Mouse (Mus musculus): ENCODE results near the gene Foxp1.
A peak's percentile ranks its signal among the peaks of the same experiment; 100 is the strongest.

Foxp1 gene

GRCm38 (mm10) chr6:98947486-98948152 lies 574.9 kb downstream of the Foxp1 start:
- DNase-seq (ENCODE audit: low spot score), result no peak

- DNase-seq (ENCODE audit: low spot score), result no peak
Observed at GRCm38 (mm10) chr6:98946731-98947130, 575.8 kb downstream of the Foxp1 start.

- no peak for DNase-seq (ENCODE audit: low spot score)
Observed at GRCm38 (mm10) chr6:98945496-98946412, 576.8 kb downstream of the Foxp1 start.

GRCm38 (mm10) chr6:98938348-98938747 lies 584.2 kb downstream of the Foxp1 start:
- DNase-seq (ENCODE audit: low spot score), result no peak

GRCm38 (mm10) chr6:98937513-98937912 lies 585.0 kb downstream of the Foxp1 start:
- DNase-seq (ENCODE audit: low spot score), result no peak

- no peak for DNase-seq (ENCODE audit: low spot score)
Observed at GRCm38 (mm10) chr6:98936377-98936776, 586.1 kb downstream of the Foxp1 start.

GRCm38 (mm10) chr6:98935169-98935568 lies 587.4 kb downstream of the Foxp1 start:
- DNase-seq (ENCODE audit: low spot score), result no peak

GRCm38 (mm10) chr6:98934381-98934780 lies 588.1 kb downstream of the Foxp1 start:
- DNase-seq (ENCODE audit: low spot score), result no peak

GRCm38 (mm10) chr6:98933135-98933724 lies 589.3 kb downstream of the Foxp1 start:
- peak; percentile 34 for DNase-seq (ENCODE audit: low spot score)

GRCm38 (mm10) chr6:98931881-98932540 lies 590.5 kb downstream of the Foxp1 start:
- no peak for DNase-seq (ENCODE audit: low spot score)

GRCm38 (mm10) chr6:98930652-98931300 lies 591.7 kb downstream of the Foxp1 start:
- no peak for DNase-seq (ENCODE audit: low spot score)

- DNase-seq (ENCODE audit: low spot score), result no peak
Observed at GRCm38 (mm10) chr6:98928365-98928764, 594.2 kb downstream of the Foxp1 start.

- no peak for DNase-seq (ENCODE audit: low spot score)
Observed at GRCm38 (mm10) chr6:98901259-98901658, 621.3 kb downstream of the Foxp1 start.

- DNase-seq (ENCODE audit: low spot score), result no peak
Observed at GRCm38 (mm10) chr6:98878208-98878607, 644.3 kb downstream of the Foxp1 start.

- DNase-seq (ENCODE audit: low spot score), result no peak
Observed at GRCm38 (mm10) chr6:98876401-98876800, 646.1 kb downstream of the Foxp1 start.

Data from testis, postnatal 10 days (tissue).